Mouse (Mus musculus) urinary bladder, adult 2 months (tissue): Measurements from ENCODE around the gene Zfp866. TPM values are rescaled to one million over a fixed set of nuclear protein-coding genes. Genes with fewer than 3 reads are reported as not detected.

Experiments
- DNase-seq: peaks from one replicate; pipeline ENCODE4 v3.0.0; 2022; ENCODE audit warnings: low spot score
- polyA plus RNA-seq: library from polyadenylated mRNA; depleted of rRNA; stranded (reverse); fragments of >200 nt; gene quantifications from 2 replicates; pipeline ENCODE4 v1.2.3, GENCODE M21; 2012; rRNA removed

The Zfp866 gene
- polyA plus RNA-seq, 1 experiment, result 17.7 TPM

GRCm38 (mm10) chr8:69716403-69717231, 74.4 kb downstream of the Zfp866 start:
- DNase-seq, result peak; percentile 77

DNA sequence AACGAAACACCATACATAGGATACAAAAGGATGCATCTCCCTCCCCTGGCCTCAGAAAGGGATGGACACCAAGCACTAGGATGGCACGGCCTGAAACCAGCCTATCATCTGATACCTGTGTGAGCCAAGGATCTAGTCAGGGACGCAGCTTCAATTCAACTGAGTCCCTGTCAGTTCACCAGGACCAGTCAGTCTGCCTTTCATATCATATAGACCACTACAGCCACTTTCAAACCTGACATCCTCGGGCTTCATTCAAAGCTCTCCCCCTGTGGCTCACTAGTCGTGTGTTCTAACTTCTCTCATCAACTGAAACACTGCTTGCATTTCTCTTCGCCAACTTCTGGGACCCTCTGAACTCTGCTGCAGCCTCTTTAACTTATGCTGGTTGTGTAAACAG, 75.6 kb downstream of the Zfp866 start:
- no peak for DNase-seq

DNA sequence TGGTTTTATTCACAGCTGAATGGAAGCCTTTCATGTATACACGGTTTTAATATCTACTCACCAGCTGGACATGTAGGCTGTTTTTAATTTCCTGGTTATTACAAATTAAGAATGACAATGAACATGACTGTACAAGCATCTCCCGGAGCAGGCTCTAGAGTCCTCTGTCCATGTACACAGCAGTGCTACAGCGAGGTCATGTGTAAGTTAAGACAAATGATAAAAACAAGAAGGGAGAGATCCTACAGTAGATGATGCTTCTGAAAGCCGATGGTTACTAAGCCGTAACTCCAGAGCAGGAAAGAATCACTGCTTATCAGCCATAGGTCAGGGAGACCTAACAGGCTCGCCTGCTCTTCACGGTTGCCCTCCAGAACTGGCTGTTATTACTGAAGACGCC, 77.5 kb downstream of the Zfp866 start:
- DNase-seq, result no peak

Other genes starting within 250 kb of the Zfp866 start
- 11.5 and 11.7 TPM in 2 replicates for gene Zfp868, start 165.6 kb downstream of the Zfp866 start, polyA plus RNA-seq
- 2.7 and 2.8 TPM in 2 replicates for gene Zfp964, start 136.7 kb downstream of the Zfp866 start, polyA plus RNA-seq
- gene Zfp869, start 80.5 kb downstream of the Zfp866 start, polyA plus RNA-seq, result 21.0 and 23.9 TPM in 2 replicates
- 4.5 and 4.9 TPM in 2 replicates for gene Zfp963, start 41.2 kb downstream of the Zfp866 start, polyA plus RNA-seq
- gene Gm20422, start 16.3 kb downstream of the Zfp866 start, polyA plus RNA-seq, result 0.11 TPM in 1 of 2 replicates, not detected in the other
- gene Atp13a1, start within 50 bp of the Zfp866 start, polyA plus RNA-seq, result 39.5 and 43.8 TPM in 2 replicates
- gene Gmip, start 17.5 kb upstream of the Zfp866 start, polyA plus RNA-seq, result 19.5 and 20.3 TPM in 2 replicates
- gene Lpar2, start 31.3 kb upstream of the Zfp866 start, polyA plus RNA-seq, result 1.7 and 1.8 TPM in 2 replicates
- 3.2 and 4.2 TPM in 2 replicates for gene Pbx4, start 41.3 kb upstream of the Zfp866 start, polyA plus RNA-seq
- gene Cilp2, start 96.5 kb upstream of the Zfp866 start, polyA plus RNA-seq, result 0.16 and 0.34 TPM in 2 replicates
- 0.66 and 0.67 TPM in 2 replicates for gene Tssk6, start 111.0 kb upstream of the Zfp866 start, polyA plus RNA-seq
- gene Ndufa13, start 111.4 kb upstream of the Zfp866 start, polyA plus RNA-seq, result 136 and 140 TPM in 2 replicates
- gene Yjefn3, start 111.5 kb upstream of the Zfp866 start, polyA plus RNA-seq, result 1.2 and 1.8 TPM in 2 replicates
- gene Gatad2a, start 205.2 kb upstream of the Zfp866 start, polyA plus RNA-seq, result 28.8 and 38.7 TPM in 2 replicates